Mouse (Mus musculus): ENCODE measurements around the gene Slc35f3.

Gene Slc35f3

GRCm38 (mm10) chr8:126327786-126328185, 29.4 kb downstream of the Slc35f3 start:
- in situ Hi-C loops (cut with MboI): no loop called here

DNA sequence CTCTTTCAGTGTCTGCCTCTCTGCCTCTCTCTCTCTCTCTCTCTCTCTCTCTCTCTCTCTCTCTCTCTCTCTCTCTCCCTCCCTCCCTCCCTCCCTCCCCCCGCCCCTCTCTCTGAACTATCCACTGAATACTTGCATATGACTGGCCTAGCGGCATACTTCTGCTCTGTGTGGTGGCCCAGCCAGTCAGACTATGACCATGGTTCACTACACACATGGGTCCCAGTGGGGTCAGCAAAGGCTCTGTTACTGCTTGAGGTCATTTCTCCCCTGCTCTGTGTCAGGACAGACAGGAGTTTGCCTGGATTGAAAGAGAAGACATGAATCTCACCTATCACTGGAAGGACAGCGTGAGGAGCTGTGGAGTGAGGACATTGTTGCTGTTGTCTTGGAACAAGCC, 40.5 kb downstream of the Slc35f3 start:
- in situ Hi-C loops (cut with MboI): no loop called here

- in situ Hi-C loops (cut with MboI): no loop called here
These were observed 41.0 kb downstream of the Slc35f3 start for GRCm38 (mm10) chr8:126339357-126339756.

- in situ Hi-C loops (cut with MboI): no loop called here
These were observed 42.8 kb downstream of the Slc35f3 start for GRCm38 (mm10) chr8:126341200-126341599.

DNA sequence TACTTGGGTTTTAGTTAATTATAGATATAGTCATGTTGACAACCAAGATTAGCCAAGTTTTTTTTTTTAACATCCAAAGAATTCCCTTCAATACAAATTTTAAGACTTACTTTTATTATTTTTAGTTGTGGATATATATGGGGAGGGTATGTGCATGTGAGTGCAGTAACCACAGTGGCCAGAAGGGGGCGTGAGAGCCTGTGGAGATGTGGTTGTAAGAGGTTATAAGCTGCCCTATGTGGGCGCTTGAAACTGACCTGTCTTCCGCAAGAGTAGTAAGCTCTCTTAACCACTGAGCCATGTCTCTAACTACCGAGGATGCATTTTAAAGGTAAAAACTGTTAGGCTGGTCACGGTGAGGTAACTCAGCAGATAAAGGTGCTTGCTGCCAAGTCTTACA, 45.1 kb downstream of the Slc35f3 start:
- in situ Hi-C loops (cut with MboI): no loop called here

- in situ Hi-C loops (cut with MboI): no loop called here
These were observed 46.7 kb downstream of the Slc35f3 start for GRCm38 (mm10) chr8:126345100-126345499.

DNA sequence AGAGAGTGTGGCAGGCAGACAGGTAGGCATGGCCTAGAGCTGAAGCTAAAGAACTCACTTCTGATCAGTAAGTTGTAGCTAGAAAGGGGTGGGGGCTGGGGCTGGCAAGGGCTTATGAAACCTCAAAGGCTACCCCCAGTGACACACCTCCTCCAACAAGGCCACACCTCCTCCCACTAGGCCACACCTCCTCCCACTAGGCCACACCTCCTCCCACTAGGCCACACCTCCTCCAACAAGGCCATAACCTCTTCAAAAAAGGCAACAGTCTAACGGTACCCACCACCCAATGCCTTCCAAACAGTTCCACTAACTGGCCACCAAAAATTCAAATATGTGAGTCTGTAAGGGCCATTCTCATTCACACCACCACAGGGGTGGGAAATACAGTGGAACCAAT, 54.9 kb downstream of the Slc35f3 start:
- in situ Hi-C loops (cut with MboI): no loop called here

- in situ Hi-C loops (cut with MboI): no loop called here
These were observed 59.6 kb downstream of the Slc35f3 start for GRCm38 (mm10) chr8:126357946-126358345.

GRCm38 (mm10) chr8:126359296-126359695, 60.9 kb downstream of the Slc35f3 start:
- in situ Hi-C loops (cut with MboI): no loop called here

GRCm38 (mm10) chr8:126360106-126360505, 61.7 kb downstream of the Slc35f3 start:
- in situ Hi-C loops (cut with MboI): no loop called here

GRCm38 (mm10) chr8:126360701-126361100, 62.3 kb downstream of the Slc35f3 start:
- in situ Hi-C loops (cut with MboI): no loop called here

DNA sequence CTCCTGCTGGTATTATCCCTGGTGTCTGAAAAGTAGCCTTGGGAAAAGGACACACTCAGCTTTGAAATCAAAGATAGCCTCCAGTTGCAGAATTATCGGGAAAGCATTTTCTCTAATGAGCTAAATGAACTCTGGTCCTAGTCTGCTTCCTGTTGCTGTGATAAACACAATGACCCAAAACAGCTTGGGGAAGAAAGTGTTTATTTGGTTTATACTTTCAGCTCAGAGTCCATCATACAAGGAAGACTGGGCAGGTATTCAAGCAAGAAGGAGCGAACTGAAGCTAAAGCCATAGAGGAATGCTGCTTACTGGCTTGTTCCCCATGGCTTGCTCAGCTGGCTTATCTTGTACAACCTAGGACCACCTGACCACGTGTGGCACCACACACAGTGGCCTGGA, 67.9 kb downstream of the Slc35f3 start:
- in situ Hi-C loops (cut with MboI): no loop called here

DNA sequence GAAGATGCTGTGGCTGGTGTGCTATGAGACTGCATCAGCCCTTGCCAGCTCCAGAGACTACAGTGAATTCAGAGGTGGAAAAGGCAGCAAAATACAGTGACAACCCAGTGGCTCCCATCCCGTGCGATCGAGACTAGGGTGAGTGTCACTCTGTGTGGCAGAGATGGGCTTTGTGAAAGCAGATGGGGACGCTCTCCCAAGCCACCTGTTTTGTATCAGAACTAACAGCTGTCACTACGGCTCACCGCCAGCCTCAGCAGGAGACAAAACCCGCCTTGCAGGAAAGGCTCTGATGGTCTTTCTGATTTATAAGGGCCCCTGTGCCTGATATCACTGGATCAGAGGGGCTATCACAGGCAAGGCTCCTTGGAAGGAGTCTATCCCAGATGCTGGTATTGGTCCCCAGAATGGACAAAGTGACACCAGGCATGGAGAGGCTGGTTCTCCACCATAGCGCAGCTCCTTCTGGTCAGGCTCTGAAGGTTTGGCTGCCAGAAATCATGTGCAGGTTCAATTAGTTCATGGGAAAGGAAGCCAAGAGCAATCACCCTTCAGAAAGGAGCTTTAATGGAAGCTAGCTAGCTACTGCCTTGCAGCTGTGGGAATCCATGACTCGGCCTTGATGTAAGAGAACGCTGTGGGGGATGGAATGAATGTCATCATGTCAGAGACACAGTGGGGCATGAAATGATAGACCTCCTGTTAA, 70.1 kb downstream of the Slc35f3 start:
- in situ Hi-C loops (cut with MboI): no loop called here

GRCm38 (mm10) chr8:126371871-126372270, 73.5 kb downstream of the Slc35f3 start:
- in situ Hi-C loops (cut with MboI): no loop called here

DNA sequence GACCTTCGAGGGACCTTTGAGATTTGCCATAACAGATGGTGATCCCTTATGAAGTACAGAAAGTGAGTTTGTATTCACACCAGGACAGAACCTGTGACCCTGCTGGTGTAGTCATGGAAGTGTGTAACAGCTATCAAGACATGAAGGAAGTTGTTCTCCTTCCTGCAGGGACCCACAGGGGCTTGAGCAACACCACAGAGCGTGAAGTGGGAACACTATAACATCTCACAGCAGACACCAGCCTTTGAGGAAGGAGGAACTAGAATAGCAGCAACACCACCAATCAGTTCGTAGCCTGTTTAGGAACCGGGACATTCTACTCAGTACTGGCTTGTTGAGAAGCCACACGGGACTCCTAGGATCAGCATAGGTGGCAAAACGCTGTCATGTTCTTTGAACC, 81.2 kb downstream of the Slc35f3 start:
- in situ Hi-C loops (cut with MboI): no loop called here

DNA sequence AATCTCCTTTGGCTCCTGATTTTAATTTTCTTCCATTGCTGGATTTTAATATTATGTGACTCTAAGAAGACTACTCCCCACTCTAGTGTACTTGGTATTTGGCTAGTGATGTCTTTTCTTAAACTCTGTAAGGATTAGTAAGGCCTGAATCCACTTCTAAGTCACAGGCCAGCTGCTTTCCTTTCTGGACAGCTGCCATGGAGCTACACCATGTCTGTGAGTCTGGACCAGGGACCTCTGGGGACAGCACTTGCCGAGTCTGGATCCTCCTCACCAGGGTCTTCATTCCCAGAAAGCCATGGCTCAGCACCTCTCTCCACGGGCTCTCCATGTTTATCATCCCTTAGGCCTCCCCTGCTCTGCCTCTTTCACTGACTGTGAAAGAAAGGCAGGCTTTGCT, 81.8 kb downstream of the Slc35f3 start:
- in situ Hi-C loops (cut with MboI): no loop called here

GRCm38 (mm10) chr8:126381299-126381698, 82.9 kb downstream of the Slc35f3 start:
- in situ Hi-C loops (cut with MboI): no loop called here

DNA sequence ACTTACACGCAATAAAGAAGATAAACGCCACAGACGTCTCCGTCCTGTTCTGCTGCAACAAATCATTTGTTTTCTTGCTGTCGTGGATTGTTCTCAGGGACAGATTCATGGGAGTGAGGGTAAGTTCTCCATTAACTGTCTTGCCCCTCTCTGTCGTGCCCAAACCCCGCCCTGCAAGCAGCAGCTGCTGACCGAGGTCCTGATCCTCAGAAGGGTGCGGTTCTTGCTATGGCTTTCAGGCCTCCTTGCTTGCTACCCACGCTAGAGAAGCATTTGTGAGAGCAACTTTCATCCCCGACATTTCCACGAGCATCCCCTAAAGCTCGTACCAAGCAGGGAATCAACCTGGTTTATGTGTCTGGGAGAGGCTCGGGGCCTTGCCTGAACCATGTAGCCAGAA, 83.9 kb downstream of the Slc35f3 start:
- in situ Hi-C loops (cut with MboI): no loop called here

DNA sequence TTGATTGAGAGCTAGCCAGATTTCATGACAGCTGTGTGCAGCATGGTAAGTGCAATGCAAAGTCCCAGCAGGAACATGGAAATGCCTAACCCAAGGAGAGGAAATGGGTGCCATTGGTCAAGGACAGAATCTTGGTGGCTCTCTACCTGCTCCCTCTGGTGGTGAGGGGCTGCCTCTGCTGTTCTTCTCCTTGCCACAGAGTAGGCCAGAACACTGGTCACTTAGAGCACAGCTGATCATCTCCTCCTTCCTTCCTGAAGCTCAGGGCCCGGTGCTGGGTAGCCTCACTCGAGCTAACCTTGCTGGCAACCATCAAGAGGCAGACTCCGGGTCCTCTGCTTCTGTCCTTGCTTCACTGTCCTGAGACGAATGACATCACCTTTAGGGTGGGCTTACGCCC, 84.4 kb downstream of the Slc35f3 start:
- in situ Hi-C loops (cut with MboI): no loop called here

DNA sequence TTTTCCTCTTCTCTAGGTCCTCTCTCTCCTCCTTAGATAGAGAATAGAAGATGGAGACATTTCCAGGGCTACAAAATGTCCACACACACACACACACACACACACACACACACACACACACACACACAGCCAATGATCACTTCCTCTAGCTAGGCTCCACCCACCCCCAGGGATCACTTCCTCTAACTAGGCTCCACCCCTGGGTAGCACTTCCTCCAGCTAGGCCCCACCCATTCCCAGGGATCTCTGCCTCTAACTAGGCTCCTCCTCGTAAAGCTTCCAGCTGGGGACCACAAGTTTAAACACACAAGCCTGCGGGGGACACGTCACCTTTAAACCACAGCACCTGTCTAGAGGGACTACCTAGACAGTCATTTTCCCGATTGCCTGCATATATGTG, 89.2 kb downstream of the Slc35f3 start:
- in situ Hi-C loops (cut with MboI): no loop called here

GRCm38 (mm10) chr8:126391541-126391940, 93.2 kb downstream of the Slc35f3 start:
- in situ Hi-C loops (cut with MboI): no loop called here

DNA sequence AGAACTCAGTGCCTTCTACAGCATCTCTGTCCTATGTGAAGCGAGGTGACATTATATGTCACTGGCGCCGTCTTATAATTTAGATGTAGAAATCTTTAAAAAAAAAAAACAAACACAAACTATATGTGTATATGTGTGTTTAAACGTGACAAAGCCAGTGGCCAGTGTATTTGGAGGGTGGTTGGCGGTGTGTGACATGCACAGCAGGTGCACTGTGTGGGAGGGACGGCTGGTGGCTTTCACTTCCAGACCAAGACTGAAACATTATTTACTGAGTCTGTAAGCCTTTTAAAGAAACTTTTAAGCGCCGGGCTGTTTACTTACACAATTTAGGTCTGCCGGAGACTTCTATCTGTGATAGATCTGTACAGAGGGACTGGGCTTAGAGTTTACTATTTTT, 97.0 kb downstream of the Slc35f3 start:
- in situ Hi-C loops (cut with MboI): no loop called here

GRCm38 (mm10) chr8:126395917-126396316, 97.6 kb downstream of the Slc35f3 start:
- in situ Hi-C loops (cut with MboI): no loop called here

GRCm38 (mm10) chr8:126398349-126398748, 100.0 kb downstream of the Slc35f3 start:
- in situ Hi-C loops (cut with MboI): no loop called here

Measured in mature B cell (primary cell).